Mouse (Mus musculus) hindbrain, embryonic 13.5 days (tissue): ENCODE measurements around the gene Crct1. TPM values are rescaled to one million over a fixed set of nuclear protein-coding genes. Genes with fewer than 3 reads are reported as not detected.

Source experiments
- ATAC-seq: fragments of 200-750 bp; cut with Nextera tagmentation; 2 replicates; pipeline ENCODE4 v1.8.0; 2017; ENCODE audit warnings: moderate TSS enrichment; ENCODE audit not compliant: low FRiP score
- H3K27ac ChIP-seq: fragments of 300-500 bp; sonication (generic); 2 replicates; pipeline ENCODE4 v1.5.1; 2015; ENCODE audit warnings: inconsistent platforms, mild to moderate bottlenecking, moderate library complexity
- H3K27me3 ChIP-seq: fragments of 300-500 bp; sonication (generic); 2 replicates; pipeline ENCODE4 v1.6.1; 2015; ENCODE audit warnings: mild to moderate bottlenecking, inconsistent platforms
- H3K36me3 ChIP-seq: fragments of 300-500 bp; sonication (generic); 2 replicates; pipeline ENCODE4 v1.6.1; 2015; ENCODE audit warnings: mild to moderate bottlenecking, inconsistent platforms
- H3K4me1 ChIP-seq: fragments of 300-500 bp; sonication (generic); replicated peaks from 2 replicates; pipeline ENCODE4 v1.6.1; 2015; ENCODE audit warnings: inconsistent platforms
- H3K4me2 ChIP-seq: fragments of 300-500 bp; sonication (generic); 2 replicates; pipeline ENCODE4 v1.6.1; 2015; ENCODE audit warnings: inconsistent platforms, mild to moderate bottlenecking, moderate library complexity
- H3K4me3 ChIP-seq: fragments of 300-500 bp; sonication (generic); 2 replicates; pipeline ENCODE4 v1.5.1; 2015; ENCODE audit warnings: mild to moderate bottlenecking, inconsistent platforms
- H3K9ac ChIP-seq: fragments of 300-500 bp; sonication (generic); 2 replicates; pipeline ENCODE4 v1.6.1; 2015; ENCODE audit warnings: mild to moderate bottlenecking, inconsistent platforms
- H3K9me3 ChIP-seq: fragments of 300-500 bp; sonication (generic); 2 replicates; pipeline ENCODE4 v1.6.1; 2016; ENCODE audit warnings: inconsistent platforms
- WGBS: fragments of 180-500 bp; shearing (Covaris S2); methylation state at CpG from one replicate; pipeline ENCODE4 v1.1.7; 2015; 5-methylcytosine and 5-hydroxymethylcytosine counted together
- polyA plus RNA-seq: library from polyadenylated mRNA; unstranded; fragments of >200 nt; fragmentation: Nextera tagmentation; extraction: Ambion mirVana; gene quantifications from 2 replicates; pipeline ENCODE4 v1.2.1, GENCODE M21; 2015

Gene Crct1
- polyA plus RNA-seq, 1 experiment from 2014 or later = 1.1 TPM

- Histone ChIP-seq H3K9ac (no peak overlapping the region), H3K4me2 (no peak overlapping the region), H3K36me3 (no peaks in the 10 kb centered on the region), H3K27ac (no peak overlapping the region), H3K27me3 (no peaks in the 10 kb centered on the region), H3K4me3 (no peak overlapping the region), H3K9me3 (no peaks in the 10 kb centered on the region), H3K4me1 (0 out of 2 replicates have a peak, but pooled peaks cover 3% of the 10 kb centered on the region)
- WGBS = 5% methylated on average over 7 of the region's 7 CpGs
- peak; percentile 94 for ATAC-seq
Measured at GRCm38 (mm10) chr3:92998691-92999090, 16.8 kb downstream of the Crct1 start.

GRCm38 (mm10) chr3:92991926-92992325, 23.6 kb downstream of the Crct1 start, which contains the start of gene Lce3f:
Gene Lce3f, plus strand, starts transcription at chr3:92992226.
- Histone ChIP-seq H3K9me3 (no peaks in the 10 kb centered on the region), H3K36me3 (no peaks in the 10 kb centered on the region), H3K4me1 (no peaks in the 10 kb centered on the region), H3K4me2 (no peak within 1 kb of the TSS), H3K4me3 (no peak within 1 kb of the TSS), H3K9ac (no peak within 1 kb of the TSS), H3K27me3 (no peaks in the 10 kb centered on the region), H3K27ac (no peak within 1 kb of the TSS)
- ATAC-seq = no peak

GRCm38 (mm10) chr3:92978484-92978883, 37.0 kb downstream of the Crct1 start:
- 85% methylated on average over 2 of the region's 2 CpGs for WGBS
- H3K27me3 ChIP-seq = no peaks in the 10 kb centered on the region
- no peak overlapping the region for H3K27ac ChIP-seq
- no peak overlapping the region for H3K9ac ChIP-seq
- no peaks in the 10 kb centered on the region for H3K36me3 ChIP-seq
- H3K9me3 ChIP-seq = no peaks in the 10 kb centered on the region
- no peaks in the 10 kb centered on the region for H3K4me1 ChIP-seq
- H3K4me2 ChIP-seq = no peak overlapping the region
- no peak for ATAC-seq
- no peak overlapping the region for H3K4me3 ChIP-seq

GRCm38 (mm10) chr3:92966761-92967160, 48.7 kb downstream of the Crct1 start, which contains the start of gene Lce3e:
Gene Lce3e, plus strand, starts transcription at chr3:92967061.
- no peak for ATAC-seq
- Histone ChIP-seq H3K27me3 (no peaks in the 10 kb centered on the region), H3K9me3 (no peaks in the 10 kb centered on the region)

More at GRCm38 (mm10) chr3:92966761-92967160, 48.7 kb downstream of the Crct1 start, which contains the start of gene Lce3e:
- Histone ChIP-seq H3K4me1 (no peaks in the 10 kb centered on the region), H3K4me3 (no peak within 1 kb of the TSS), H3K36me3 (no peaks in the 10 kb centered on the region), H3K27ac (no peak within 1 kb of the TSS), H3K9ac (no peak within 1 kb of the TSS), H3K4me2 (no peak within 1 kb of the TSS)
- 90% methylated on average over 2 of the region's 2 CpGs for WGBS

Other genes starting within 250 kb of the Crct1 start
- gene Lce1i, start 236.8 kb downstream of the Crct1 start, polyA plus RNA-seq = not detected in 2 replicates
- gene Lce1j, start 225.2 kb downstream of the Crct1 start, polyA plus RNA-seq = not detected in 2 replicates
- gene Lce1k, start 207.8 kb downstream of the Crct1 start, polyA plus RNA-seq = not detected in 2 replicates
- gene Kprp, start 188.4 kb downstream of the Crct1 start, polyA plus RNA-seq = not detected in 2 replicates
- gene Lce1l, start 164.4 kb downstream of the Crct1 start, polyA plus RNA-seq = not detected in 2 replicates
- not detected in 2 replicates for gene 2310050C09Rik, start 145.5 kb downstream of the Crct1 start, polyA plus RNA-seq
- not detected in 2 replicates for gene Lce3a, start 89.5 kb downstream of the Crct1 start, polyA plus RNA-seq
- gene Lce3b, start 82.7 kb downstream of the Crct1 start, polyA plus RNA-seq = not detected in 2 replicates
- gene Lce3c, start 71.2 kb downstream of the Crct1 start, polyA plus RNA-seq = not detected in 2 replicates
- not detected in 2 replicates for gene Lce3d, start 58.3 kb downstream of the Crct1 start, polyA plus RNA-seq
- gene Lce3e, start 48.6 kb downstream of the Crct1 start, polyA plus RNA-seq = not detected in 2 replicates
- not detected in 2 replicates for gene Lce3f, start 23.5 kb downstream of the Crct1 start, polyA plus RNA-seq
- gene Lce1m, start 3.4 kb upstream of the Crct1 start, polyA plus RNA-seq = not detected in 2 replicates
- not detected in 2 replicates for gene Gm4858, start 53.1 kb upstream of the Crct1 start, polyA plus RNA-seq
- gene Crnn, start 129.1 kb upstream of the Crct1 start, polyA plus RNA-seq = not detected in 2 replicates
- gene Flg2, start 181.6 kb upstream of the Crct1 start, polyA plus RNA-seq = not detected in 2 replicates